In the genomic region with DNA sequence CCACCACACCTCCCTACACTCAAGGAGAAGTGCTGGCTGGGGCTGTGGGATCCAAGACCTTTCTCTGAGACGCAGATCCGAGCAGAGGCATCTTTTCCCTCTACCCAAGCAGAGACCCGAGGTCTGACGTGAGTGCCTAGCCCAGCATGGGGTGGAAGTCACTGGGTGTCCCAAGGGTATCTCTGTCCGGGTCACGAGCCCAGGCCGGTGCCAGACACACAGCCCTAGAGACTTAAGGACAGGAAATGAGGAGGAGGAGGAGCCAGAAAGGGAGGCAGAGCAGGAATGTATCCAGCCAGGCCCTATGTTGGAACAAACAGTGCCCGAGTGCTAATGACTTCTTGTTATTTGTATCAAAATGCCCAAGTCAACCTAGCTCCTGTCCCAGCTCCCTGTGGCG, we compare ENCODE assay signal across 12 mouse cellular contexts. TPM values are rescaled to one million over a fixed set of nuclear protein-coding genes. Genes with fewer than 3 reads are reported as not detected.
A peak's percentile ranks its signal among the peaks of the same experiment; 100 is the strongest.
DNase-seq lines count a peak whose midpoint lies in the region; ATAC-seq lines count a peak whose summit lies in the region.
"Had no signal": no experiment of that assay in that cellular context is flagged by ENCODE, and none has a peak within 500 bp of the region (broad histone marks: within the 10 kb centered on the region; RNA-seq: fewer than 3 reads in every experiment).

No protein-coding gene starts in this region.

- 77% methylated on average over 9 of the region's 9 CpGs for WGBS in hindbrain, embryonic 14.5 days

- H3K27ac ChIP-seq in hindbrain, embryonic 14.5 days = no peak overlapping the region
- H3K27ac ChIP-seq: limb, embryonic 10.5 days had no signal

- H3K9ac ChIP-seq in hindbrain, embryonic 14.5 days = no peak overlapping the region

- H3K27me3 ChIP-seq in hindbrain, embryonic 14.5 days (ENCODE audit: control insufficient read depth, insufficient read depth, low read length) = peaks cover 9% of the 10 kb centered on the region
- H3K27me3 ChIP-seq: Patski had no signal

- no peak for ATAC-seq in cerebellum, adult (ENCODE audit: insufficient number of reproducible peaks, low FRiP score, low TSS enrichment)
- ATAC-seq in hindbrain, embryonic 14.5 days (ENCODE audit: low FRiP score) = no peak
- ATAC-seq: forebrain, embryonic 14.5 days; Patski had no signal

- no peak overlapping the region for H3K4me2 ChIP-seq in hindbrain, embryonic 14.5 days (replicated peaks)

- no peak overlapping the region for H3K4me3 ChIP-seq in hindbrain, embryonic 14.5 days (replicated peaks; ENCODE audit: low read length)
- H3K4me3 ChIP-seq: limb, embryonic 10.5 days had no signal

- H3K4me1 ChIP-seq in hindbrain, embryonic 14.5 days (replicated peaks; ENCODE audit: control insufficient read depth, insufficient read depth, low read length) = peaks cover 17% of the 10 kb centered on the region

- peak; percentile 59 for DNase-seq in adrenal gland, postnatal 14 days
- no peak for DNase-seq in adrenal gland, adult 2 months
- peak; percentile 66 for DNase-seq in ZHBTc4 (ENCODE audit: low read depth, low spot score)
- peak; percentile 85 for DNase-seq in kidney, adult 9 months
- peak; percentile 62 for DNase-seq in lung, postnatal 14 days
- no peak for DNase-seq in cerebellum, adult 18-20 months
- no peak for DNase-seq in hindbrain, embryonic 14.5 days (ENCODE audit: low spot score)
- DNase-seq: thymus, postnatal 14 days had no signal

- no peaks in the 10 kb centered on the region for H3K9me3 ChIP-seq in hindbrain, embryonic 14.5 days (ENCODE audit: control insufficient read depth, low read length)
- H3K9me3 ChIP-seq: limb, embryonic 10.5 days had no signal

- no peaks in the 10 kb centered on the region for H3K36me3 ChIP-seq in hindbrain, embryonic 14.5 days (replicated peaks; ENCODE audit: control insufficient read depth, insufficient read depth)

RNA-seq across cellular contexts. Expression of a gene that starts 5.0 kb away (rescaled TPM):
- 22.2 and 24.9 TPM in 2 replicates for total RNA-seq in adrenal gland, postnatal 14 days (2021)
- 10 to 100 TPM; 13.4 to 18.6 TPM for total RNA-seq in adrenal gland, adult 2 months (2021)
- 44.5 and 52.6 TPM in 2 replicates for polyA plus RNA-seq in adrenal gland, adult 2 months (2012; rRNA removed)
- polyA plus RNA-seq in hindbrain, embryonic 14.5 days (2014; fragmentation: Nextera tagmentation; extraction: Ambion mirVana) = 7.3 and 9.6 TPM in 2 replicates

RNA-seq across cellular contexts. Expression of a gene that starts 15.6 kb away (rescaled TPM):
- total RNA-seq in adrenal gland, postnatal 14 days (2021) = 68.8 and 76.9 TPM in 2 replicates
- total RNA-seq in adrenal gland, adult 2 months (2021) = 100 to 1,000 TPM; 116 to 158 TPM
- polyA plus RNA-seq in adrenal gland, adult 2 months (2012; rRNA removed) = 204 and 217 TPM in 2 replicates
- 92.6 and 101 TPM in 2 replicates for polyA plus RNA-seq in hindbrain, embryonic 14.5 days (2014; fragmentation: Nextera tagmentation; extraction: Ambion mirVana)

RNA-seq across cellular contexts. Expression of a gene that starts 31.6 kb away (rescaled TPM):
- 0.90 and 1.1 TPM in 2 replicates for total RNA-seq in adrenal gland, postnatal 14 days (2021)
- total RNA-seq in adrenal gland, adult 2 months (2021) = under 1 TPM; 0.35 to 0.66 TPM
- 0.38 and 0.66 TPM in 2 replicates for polyA plus RNA-seq in adrenal gland, adult 2 months (2012; rRNA removed)
- polyA plus RNA-seq in hindbrain, embryonic 14.5 days (2014; fragmentation: Nextera tagmentation; extraction: Ambion mirVana) = 0.20 and 0.31 TPM in 2 replicates

RNA-seq across cellular contexts. Expression of a gene that starts 57.1 kb away (rescaled TPM):
- total RNA-seq in adrenal gland, postnatal 14 days (2021) = 14.6 and 19.3 TPM in 2 replicates
- total RNA-seq in adrenal gland, adult 2 months (2021) = 10 to 100 TPM; 14.6 to 22.9 TPM
- polyA plus RNA-seq in adrenal gland, adult 2 months (2012; rRNA removed) = 1.1 and 1.2 TPM in 2 replicates
- polyA plus RNA-seq in hindbrain, embryonic 14.5 days (2014; fragmentation: Nextera tagmentation; extraction: Ambion mirVana) = 42.1 and 45.6 TPM in 2 replicates

Comparison
In these comparisons a context has a peak if more than half of its experiments do, and no peak if none do; other contexts are left out.
1. DNase-seq: peak in adrenal gland, postnatal 14 days (single experiment), ZHBTc4 (single experiment), kidney, adult 9 months (single experiment) and lung, postnatal 14 days (single experiment); none in adrenal gland, adult 2 months (single experiment), cerebellum, adult 18-20 months (0 of 2) and hindbrain, embryonic 14.5 days (single experiment).